Mouse (Mus musculus) cerebellum, postnatal 10 days (tissue): ENCODE data around the gene Asb16.
A peak's percentile ranks its signal among the peaks of the same experiment; 100 is the strongest.

ENCODE experiments used
- DNase-seq, 2 experiments: peaks; one replicate each; pipeline ENCODE4 v3.0.0; 2021; ENCODE audit warnings: mixed read lengths in 2 of 2

Asb16 gene

DNA sequence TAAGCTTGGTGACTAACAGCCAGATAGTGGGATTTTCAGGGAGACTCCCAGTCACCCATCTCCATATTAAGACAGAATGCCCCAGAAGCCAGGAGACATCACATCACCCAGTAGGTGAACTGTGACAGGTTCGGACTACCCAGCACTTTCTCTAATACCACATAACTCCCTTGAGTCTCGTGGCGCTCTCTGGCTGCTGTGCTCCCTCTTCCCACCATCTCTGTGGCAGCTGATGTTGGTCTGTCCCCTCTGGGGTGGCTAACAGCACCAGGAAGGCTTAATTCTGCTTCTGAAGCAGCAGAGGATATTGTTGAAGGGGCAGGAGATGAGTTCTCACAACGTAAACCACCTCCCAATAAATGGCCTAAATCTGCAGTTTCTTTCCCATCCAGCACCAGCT, 43.4 kb downstream of the Asb16 start:
- no peak for DNase-seq

DNA sequence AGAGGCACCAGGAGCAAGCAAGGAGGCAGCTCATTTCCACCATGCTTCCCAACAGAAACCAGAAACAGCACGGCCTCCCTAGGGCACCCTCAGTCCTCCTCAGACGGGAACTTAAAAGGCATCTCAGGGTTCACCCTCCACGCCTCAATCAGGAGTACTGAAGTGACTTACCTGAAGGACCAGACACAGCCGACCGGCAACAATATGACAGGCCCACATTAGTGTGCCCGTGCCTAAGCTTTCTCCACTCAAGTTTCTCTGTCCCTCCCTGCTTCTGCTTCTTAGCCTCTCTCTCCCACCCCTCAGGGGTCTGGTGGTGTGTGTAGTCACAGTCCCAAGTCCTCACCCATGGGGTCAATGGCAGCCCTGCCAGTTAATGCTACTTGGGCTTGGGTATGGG, 44.0 kb downstream of the Asb16 start:
- DNase-seq = no peak

GRCm38 (mm10) chr11:102314321-102314720, 45.8 kb downstream of the Asb16 start:
- no peak for DNase-seq

GRCm38 (mm10) chr11:102315690-102316571, 47.4 kb downstream of the Asb16 start:
- DNase-seq = peak; percentile 58 to 62

DNA sequence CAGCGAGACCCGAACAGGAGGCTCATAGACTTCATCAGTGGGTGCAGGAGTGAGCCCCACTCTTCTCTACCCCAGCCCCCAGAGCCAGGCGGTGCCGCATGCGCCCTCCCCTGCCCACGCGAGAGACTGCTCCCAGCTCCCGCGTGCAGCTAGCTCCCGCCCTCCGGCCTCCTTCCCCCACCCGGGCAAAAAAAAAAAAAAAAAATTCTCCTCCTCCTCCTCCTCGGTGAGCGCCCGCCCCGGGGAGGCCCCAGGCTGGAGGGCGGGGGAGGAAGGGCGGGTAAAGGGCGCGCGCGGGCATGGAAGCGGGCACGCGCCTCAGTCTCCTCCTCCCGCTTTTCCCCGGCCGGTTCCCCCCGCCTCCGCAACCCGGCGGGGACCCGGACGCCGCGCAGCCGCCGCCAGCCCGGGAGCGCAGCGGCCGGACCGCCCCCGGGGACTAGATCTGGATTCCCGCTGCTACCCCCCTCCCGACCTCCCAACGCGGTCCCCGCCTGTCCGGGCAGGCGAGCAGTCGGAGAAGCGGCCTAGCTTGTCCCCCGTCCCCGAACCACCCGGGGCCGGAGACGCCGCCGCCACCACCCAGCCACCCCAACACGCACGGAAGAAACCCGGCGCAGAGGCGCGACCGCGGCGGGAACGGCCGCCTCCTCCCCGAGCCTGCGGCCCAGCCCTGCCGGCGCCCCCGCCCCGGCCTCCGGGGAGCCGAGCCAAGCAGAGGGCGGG, 48.2 kb downstream of the Asb16 start:
- peak; percentile 90 to 94 for DNase-seq

- DNase-seq = peak; percentile 81 to 85
These were observed 48.9 kb downstream of the Asb16 start for GRCm38 (mm10) chr11:102317298-102317900.

- DNase-seq = peak in 1 of 2 experiments; percentile 89
These were observed 49.5 kb downstream of the Asb16 start for GRCm38 (mm10) chr11:102317901-102318575.

GRCm38 (mm10) chr11:102318576-102319409, 50.2 kb downstream of the Asb16 start:
- DNase-seq = peak; percentile 60 to 74

- peak; percentile 97 for DNase-seq
These were observed 50.9 kb downstream of the Asb16 start, which contains the start of gene Ubtf for GRCm38 (mm10) chr11:102319410-102319792. Gene Ubtf (minus strand): TSS chr11:102319742.

- peak; percentile 92 to 95 for DNase-seq
These were observed 51.6 kb downstream of the Asb16 start for GRCm38 (mm10) chr11:102319941-102320685.

DNA sequence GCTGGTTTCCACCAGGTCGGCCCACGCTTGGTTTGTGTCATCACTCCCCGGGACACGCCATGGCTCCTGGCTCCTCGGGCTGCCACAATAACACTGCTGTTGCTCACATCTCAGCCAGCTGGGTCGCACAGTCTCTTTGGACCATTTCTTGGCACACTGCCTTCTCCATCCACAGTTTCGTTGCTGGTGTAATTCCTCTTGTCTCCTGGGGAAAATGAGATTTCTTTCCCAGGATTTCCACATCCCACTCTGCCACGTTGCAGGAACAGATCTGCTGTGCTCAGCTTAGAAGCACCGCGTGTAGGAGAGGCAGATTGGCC, 52.1 kb downstream of the Asb16 start:
- DNase-seq = peak; percentile 90 to 93

GRCm38 (mm10) chr11:102321931-102322330, 53.4 kb downstream of the Asb16 start:
- DNase-seq = no peak

- DNase-seq = peak in 1 of 2 experiments; percentile 20
These were observed 55.0 kb downstream of the Asb16 start for GRCm38 (mm10) chr11:102323516-102323915.

DNA sequence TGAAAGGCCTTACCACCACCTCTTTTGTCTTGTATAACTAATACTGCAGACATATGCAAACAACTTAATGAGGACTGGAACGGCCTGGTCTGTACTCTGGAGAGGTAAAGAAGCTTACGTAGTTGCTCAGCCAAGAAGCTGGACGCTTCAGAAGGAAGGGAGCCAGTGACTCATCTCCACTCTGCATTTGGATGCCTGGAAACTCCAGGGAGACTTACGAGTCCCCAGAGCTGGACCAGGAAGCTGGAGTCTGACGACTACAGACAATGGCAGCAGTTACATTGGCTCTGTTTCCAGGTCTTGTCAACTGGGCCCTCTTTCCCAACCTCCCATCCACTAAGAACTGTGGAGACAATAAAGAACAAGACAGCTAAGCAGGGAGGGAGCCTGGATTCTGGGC, 58.7 kb downstream of the Asb16 start:
- no peak for DNase-seq

DNA sequence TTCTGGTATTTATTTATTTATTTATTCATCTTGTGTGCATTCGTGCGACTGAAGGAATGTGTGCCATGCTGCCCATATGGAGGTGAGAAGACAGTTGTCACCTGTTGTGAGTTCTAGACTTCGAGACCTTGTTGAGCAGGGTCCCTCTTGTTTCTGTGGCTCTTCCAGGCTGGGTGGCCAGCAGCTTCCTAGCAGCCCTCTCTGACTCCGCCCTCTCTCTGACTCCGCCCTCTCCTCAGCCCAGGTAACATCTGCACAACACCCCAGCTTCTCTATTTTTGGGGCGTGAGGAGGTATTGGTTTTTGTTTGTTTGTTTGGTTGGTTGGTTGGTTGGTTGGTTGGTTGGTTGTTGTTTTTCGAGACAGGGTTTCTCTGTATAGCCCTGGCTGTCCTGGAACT, 59.3 kb downstream of the Asb16 start:
- DNase-seq = no peak
